Mouse (Mus musculus) left cerebral cortex, postnatal 25 days (tissue): ENCODE data around the gene Slc25a15. TPM values are rescaled to one million over a fixed set of nuclear protein-coding genes. Genes with fewer than 3 reads are reported as not detected.

Source experiments
- DNase-seq, 2 experiments: peaks; one replicate each; pipeline ENCODE4 v3.0.0; 2022; ENCODE audit warnings: low spot score in 2 of 2, mixed read lengths in 1 of 2
- intact Hi-C: fragments of 180-260 bp; cut with DNase I; formaldehyde crosslinking; loops from one replicate; pipeline ENCODE4 v1.15.1; 2025
- total RNA-seq, 2 experiments: library from RNA; stranded (reverse); gene quantifications; 2 replicates each; pipeline ENCODE4 v1.2.3; 2021

The Slc25a15 gene
- total RNA-seq, 2 experiments from 2014 or later: 11.0 to 13.5 TPM

DNA sequence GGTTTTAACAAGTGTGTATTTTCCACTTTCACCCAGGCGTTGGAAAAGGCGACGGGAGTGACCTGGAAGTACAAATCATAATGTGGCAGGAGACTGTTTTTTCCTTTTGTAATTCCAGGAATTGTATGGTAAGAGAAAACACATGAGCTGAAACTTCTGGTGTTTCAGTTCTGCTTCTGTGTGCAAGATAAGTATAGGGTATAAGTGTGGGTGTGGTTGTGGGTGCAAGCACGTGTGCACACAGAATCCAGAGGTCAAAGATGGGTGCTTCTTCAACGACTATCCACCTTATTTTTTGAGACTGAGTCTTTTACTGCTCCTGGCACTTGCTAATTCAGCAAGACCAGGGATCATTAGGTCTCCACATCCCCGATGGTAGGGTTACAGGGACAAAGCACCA, 39.0 kb downstream of the Slc25a15 start:
- no peak for DNase-seq
- intact Hi-C loops: no loop called here

DNA sequence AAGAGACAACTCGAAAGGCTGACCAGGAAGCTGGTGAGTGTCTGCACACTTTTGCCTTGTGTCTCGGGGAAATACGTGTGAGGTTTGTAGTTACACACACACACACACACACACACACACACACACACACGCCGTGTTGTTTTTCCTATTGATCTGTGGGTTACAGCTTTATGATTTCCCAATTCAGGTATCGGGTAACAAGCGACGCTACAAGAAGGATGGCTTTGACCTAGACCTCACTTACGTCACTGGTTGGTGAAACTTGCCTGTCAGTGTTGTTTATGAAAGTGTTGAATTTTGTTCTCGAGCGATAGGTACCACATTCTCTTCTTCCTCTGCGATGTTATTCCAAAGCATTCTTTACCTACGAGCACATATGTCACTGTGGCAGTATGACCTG, 63.0 kb downstream of the Slc25a15 start:
- intact Hi-C loops: no loop called here

More for the DNA sequence above, 63.0 kb downstream of the Slc25a15 start:
- DNase-seq: no peak

Other genes with a start within 250 kb of the Slc25a15 start
- gene Nek3, start 232.2 kb downstream of the Slc25a15 start, total RNA-seq: 1 to 10 TPM; 1.8 to 1.9 TPM
- under 1 TPM; 0.57 to 0.85 TPM for gene Ckap2, start 212.8 kb downstream of the Slc25a15 start, total RNA-seq
- 10 to 100 TPM; 26.0 to 28.1 TPM for gene Vps36, start 205.8 kb downstream of the Slc25a15 start, total RNA-seq
- 1 to 10 TPM; 3.6 to 4.6 TPM for gene Thsd1, start 171.3 kb downstream of the Slc25a15 start, total RNA-seq
- gene Tpte, start 115.2 kb downstream of the Slc25a15 start, total RNA-seq: not detected
- gene Mrps31, start 12.8 kb upstream of the Slc25a15 start, total RNA-seq: 10 to 100 TPM; 21.7 to 23.6 TPM